Mouse (Mus musculus): ENCODE measurements around the gene Cpne5. TPM values are rescaled to one million over a fixed set of nuclear protein-coding genes. Genes with fewer than 3 reads are reported as not detected.
"Not testable (repeated sequence)": the region's sequence is repeated elsewhere in the genome, so short reads cannot be mapped to it uniquely, and the experiment has no call there.

The Cpne5 gene
- total RNA-seq, 2 experiments from 2014 or later, result 2.8 to 2.9 TPM

DNA sequence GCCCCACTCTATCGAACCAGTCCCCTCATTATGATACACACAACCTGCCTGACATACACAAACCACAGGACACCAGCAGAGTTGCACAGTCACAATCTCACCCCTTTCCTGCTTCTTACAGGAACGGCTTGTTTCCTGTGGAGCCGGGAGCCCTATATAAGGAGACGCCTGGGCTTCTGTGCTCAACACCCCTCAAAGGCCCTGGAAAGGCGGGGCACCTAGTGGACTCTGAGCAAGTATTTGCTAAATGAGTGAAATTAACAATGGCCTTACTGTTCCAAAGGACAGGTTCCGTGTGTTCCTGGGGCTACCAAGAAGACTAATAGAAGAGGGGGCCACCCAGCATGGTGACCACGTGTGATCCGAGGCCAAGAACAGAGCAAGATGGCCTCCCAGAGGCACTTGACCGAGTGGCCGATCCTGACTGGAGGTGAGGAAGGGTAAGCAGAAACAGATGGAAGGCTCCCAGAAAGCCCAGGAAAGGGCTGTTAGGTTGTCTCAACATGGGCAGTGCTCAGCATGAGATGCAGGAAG, 20.1 kb upstream of the Cpne5 start:
- DNase-seq (ENCODE audit: low spot score in 2 of 2), result no peak

DNA sequence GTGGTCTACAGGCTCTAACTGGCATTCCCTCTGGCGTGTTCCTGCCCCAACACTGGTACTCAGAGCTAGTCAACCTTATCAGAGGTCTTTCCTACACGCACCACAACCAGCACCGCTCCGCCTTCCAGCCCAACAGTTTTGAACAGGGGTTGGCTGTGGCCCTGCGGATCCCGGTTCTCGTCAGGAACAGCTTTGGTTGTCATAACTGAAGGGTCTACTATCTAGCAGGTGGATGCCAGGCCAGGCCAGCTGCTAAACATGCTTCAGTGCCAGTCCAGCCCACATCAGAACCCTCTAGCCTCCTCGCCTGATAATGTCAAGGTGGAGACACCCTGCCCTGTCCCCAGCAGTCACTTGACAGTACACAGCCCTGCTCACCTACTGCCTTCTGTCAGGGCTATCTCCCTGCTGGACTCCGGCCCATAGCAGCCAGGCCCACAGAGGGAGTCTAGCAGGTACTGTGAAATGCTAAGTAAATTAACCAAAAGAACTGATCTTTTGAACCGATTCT, 19.1 kb upstream of the Cpne5 start:
- no peak for DNase-seq (ENCODE audit: low spot score in 2 of 2)

DNA sequence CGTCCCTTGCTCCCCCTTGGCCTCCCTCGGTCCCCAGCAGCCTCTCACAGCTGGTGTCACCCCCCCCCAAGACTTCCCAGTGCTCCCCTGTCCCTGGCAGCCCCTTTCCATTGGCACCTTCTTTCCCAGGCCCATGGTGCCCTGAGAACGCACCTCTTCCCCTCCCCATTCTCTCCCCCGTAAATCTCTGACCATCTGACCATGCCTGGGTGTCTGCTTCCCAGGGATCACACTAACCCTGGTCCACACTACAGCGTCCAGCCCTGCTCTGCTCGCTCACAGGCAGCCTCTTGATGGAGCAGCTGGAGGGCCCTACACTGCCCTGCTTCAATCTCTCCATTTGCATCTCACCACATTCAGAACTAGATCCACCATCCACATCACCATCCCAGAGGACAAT, 18.5 kb upstream of the Cpne5 start:
- no peak for DNase-seq (ENCODE audit: low spot score in 2 of 2)

DNA sequence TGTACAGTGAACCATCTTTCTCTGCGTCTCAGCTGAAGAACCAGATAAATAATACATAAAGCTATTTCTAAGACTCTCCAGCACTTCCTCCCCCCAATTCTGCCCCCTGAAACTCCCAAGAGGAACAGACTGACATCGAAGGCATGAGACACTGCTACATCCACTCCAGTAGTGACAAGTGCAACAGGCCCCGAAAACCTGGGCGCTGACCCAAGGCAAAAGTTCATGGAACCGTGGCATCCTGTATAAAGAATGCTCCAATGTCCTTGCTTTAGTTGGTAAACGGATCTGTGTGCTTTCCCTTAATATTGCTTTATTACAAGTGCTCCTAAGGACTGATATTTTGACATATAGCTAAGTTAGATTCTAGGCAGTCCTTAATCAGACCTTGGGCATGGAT, 16.8 kb upstream of the Cpne5 start:
- DNase-seq (ENCODE audit: low spot score in 2 of 2), result not testable (repeated sequence)

DNA sequence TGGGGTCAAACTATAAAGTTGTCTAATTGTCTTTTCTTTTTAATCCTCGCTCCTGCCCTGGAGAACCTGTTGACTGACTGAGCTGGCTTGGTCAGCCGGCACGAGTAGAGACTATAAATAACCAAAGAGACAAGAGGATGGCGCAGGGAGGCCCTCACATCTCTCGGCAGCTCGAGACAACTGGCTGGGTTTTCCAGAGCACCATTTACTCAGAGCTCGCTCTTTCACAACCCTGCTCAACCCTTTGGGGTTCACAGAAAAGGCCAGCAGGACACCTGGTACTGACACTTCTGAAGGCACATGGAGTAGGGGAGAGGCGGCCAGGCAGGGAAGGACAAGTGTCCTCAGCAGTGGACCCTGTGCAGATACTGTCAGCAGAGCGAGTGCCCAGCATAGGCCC, 15.7 kb upstream of the Cpne5 start:
- DNase-seq (ENCODE audit: low spot score in 2 of 2), result no peak

DNA sequence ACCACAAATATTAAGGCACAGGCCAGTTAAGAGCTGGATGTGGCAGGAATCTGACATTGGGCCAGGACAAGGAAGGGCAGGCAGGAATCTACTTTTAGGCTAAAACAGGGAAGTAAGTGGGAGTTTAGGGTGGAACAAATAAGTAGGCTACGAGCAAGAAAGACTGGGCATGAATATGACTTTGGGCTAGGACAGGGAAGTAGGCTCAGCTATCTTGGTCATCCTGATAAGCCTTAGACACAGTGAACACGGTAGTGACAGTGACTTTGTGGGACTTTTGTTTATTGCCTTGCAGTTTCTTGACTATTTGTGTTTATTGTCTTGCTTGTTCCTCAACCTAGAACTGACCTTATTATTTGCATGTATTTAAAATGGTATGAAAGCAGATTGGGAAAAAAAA, 15.3 kb upstream of the Cpne5 start:
- DNase-seq (ENCODE audit: low spot score in 2 of 2), result no peak

DNA sequence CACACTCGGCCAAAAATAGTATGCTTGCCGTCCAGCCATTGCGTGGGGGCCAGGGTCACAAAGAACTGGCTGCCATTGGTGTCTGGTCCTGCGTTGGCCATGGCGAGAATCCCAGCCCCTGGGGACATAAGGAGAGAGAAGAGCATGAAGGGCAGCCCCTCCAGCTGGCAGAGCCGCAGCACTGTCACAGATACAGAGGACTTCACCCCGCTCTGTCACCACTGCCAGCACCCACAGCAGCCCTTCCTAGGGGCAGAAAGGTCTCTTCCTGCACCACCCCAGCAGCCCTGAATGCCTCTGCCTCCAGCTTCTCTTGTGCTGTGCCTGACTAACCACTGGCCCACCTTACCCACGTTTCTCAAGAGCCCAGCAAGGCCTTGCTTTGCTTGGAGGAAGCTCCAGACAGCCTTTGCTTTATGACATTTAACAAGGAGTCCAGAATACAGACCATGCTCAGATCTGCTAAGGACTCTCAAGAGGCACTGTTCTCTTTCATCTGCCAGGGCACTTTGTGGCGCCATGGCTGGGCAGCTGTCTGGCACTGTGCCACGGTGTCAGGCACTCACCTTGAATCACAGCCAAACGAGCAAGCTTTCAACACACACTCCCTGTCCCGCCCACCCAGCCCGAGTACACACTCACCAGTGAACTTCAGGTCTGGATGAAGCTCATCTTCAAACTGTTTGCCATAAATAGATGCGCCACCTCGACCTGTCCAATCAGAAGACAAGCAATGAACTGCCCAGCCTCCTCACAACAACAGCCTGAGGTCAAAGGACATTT, 13.8 kb upstream of the Cpne5 start:
- peak; percentile 75 to 79 for DNase-seq (ENCODE audit: low spot score in 2 of 2)

DNA sequence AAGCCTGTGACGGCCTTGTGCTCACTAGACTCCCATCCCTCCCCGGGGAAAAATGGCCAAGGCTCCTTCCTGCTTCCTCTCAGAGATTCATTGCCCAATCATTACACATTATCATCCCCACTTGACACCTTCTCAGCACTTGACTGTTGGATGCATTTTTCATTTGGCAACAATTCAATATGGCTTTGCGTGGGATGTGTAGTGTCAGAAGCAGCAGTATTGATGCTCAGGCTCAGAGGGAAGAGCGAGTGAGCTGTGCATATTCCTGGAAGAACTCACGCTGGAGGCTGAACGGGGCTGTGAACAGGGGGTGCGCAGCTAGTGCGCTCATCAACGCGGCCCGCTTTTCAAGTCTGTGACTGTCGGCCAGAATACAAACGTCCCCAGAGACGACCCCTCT, 13.0 kb upstream of the Cpne5 start:
- not testable (repeated sequence) for DNase-seq (ENCODE audit: low spot score in 2 of 2)

DNA sequence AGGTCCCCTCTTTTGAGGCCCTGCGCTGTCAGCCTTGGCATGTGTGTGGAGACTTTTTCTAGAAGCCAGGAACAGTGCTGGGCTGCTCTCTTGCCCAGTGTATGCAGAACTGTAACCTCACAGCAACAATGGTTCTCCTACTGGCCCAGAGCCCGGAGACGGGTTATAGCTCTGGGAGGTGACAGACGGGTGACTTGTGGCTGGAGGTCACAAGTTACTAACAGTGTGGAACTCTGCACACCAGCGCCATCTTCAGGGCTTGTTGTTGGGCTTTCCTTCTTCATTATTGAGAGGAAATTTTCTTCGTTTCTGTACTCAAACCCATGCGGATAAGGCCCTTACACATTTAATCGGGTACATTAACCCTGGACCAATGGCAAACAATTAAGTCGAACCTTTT, 11.5 kb upstream of the Cpne5 start:
- peak in 1 of 2 experiments; percentile 60 for DNase-seq (ENCODE audit: low spot score in 2 of 2)

DNA sequence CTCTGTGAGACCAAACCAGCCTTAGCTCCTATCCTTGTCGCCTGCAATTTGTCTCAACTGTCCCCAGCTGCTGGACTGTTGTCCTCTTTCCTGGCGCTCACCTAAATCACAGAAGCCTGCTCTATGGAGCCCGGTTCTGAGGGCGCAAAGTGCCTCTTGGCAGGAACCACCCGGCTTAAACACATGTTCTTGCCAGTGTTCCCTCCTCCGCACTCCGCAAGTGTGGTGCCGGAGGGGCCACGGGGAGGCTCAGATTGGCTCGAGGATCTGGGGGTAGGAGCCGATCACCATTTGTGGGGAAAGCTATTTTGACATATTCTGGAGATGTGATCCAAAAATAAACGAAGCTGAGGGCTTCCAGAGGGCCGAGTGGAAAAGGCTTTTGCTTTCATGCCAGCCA, 9.9 kb upstream of the Cpne5 start:
- DNase-seq (ENCODE audit: low spot score in 2 of 2), result no peak

DNA sequence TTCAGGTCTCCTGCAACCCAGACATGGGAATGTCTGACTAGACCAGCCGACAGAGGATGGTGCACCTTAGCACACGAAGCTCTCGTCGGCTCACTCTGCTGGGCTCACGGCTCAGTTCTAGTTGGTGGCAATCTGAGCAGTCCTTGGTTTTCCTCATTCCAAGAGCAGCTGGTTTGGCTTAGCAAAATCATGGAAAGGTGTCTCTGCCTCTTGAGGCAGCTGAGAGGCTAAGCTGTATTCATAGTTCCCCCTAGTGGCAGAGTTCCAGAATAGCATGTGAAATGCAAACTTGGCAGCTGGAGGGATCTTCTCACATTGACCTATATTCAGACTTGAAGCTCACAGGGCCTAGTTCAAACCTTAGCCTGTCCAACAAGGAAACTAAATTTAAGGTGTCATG, 8.6 kb upstream of the Cpne5 start:
- DNase-seq (ENCODE audit: low spot score in 2 of 2), result no peak

DNA sequence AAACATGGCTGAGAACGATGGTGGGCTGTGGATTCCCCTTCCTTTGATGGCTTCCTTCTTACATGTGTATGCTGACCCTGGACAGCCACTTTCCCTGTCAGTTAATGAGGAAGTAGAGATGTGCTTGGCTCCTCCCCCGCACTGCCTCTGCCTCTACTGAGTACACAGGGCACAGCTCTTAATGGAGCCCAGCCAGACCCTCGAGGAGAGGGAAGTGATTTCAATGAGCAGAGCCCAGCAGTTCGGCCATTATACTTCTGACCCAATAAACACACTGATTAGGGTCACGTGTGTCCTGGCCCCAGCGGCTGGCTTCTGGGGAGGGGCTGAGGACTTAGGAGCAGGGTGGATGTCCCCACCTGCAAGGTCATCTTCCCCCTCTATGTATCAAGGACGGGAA, 7.8 kb upstream of the Cpne5 start:
- no peak for DNase-seq (ENCODE audit: low spot score in 2 of 2)

DNA sequence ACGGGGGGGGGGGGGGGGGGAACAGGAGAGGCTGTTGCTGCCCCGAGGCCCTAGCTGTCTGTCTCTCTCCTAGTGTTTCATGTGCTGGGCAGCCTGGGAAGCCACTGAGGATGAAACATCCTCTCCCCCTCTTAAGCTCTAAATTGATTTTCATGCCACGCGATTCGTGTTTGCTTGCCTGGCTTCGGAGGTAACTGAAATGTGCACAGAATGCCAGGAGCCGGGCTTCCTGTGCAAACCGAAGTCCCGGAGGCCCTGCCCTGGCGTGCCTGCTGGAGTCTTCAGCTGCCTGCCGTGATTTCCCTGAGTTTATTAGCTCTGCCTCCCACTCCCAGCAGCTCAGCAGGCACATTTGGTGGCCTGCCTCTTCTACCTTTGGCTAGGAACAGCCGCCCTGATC, 6.9 kb upstream of the Cpne5 start:
- DNase-seq (ENCODE audit: low spot score in 2 of 2), result no peak

DNA sequence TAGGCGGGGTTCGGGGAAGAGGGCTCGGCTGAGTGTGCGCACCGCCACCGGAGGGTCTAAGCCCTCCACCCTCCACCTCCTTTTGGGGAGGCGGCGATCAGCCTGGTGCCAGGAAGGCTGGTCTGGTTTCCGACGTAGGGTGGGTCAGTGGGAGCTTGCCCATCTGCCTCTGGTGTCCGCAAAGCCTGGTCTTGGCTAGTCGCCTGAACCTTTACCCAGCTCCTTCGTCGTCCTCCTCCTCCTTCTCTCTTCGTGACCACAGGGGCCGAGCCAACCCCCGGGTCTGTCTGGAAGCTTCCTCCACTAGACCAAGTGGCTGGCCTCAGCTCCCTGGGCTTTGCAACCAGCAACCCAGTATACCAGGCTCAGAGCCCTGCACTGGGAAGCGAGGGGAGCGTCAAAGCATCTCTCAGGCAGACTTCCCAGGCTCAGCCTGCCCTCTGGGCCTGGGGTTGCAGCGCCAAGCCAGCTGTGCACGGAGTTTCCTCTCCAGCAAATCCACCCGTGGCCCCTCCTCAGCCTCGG, 516 bp upstream of the Cpne5 start:
- no peak for DNase-seq (ENCODE audit: low spot score in 2 of 2)

DNA sequence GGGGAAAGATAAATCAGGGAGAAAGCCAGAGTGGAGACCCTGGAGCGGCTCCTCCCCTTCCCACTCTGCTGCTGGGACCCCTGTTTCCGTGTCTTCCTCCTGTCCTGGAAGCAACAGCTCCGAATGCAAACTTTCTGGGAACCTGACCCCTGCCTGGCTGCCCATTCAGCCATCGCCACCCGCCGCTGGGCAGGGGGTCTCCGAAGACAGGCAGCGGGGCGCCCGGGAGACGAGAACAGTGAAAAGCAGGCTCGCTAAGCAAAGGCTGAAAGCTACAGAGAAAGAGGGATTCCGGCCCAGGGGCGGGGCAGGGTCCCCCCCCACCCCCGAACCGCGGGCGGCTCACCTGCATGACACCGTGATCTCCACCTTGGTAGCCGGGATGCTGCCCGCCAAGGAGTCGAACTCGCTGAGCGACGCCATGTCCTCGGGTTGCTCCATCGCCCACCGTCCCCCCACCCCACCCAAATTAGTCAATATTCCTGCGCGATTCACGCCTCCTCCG, 648 bp downstream of the Cpne5 start:
- DNase-seq (ENCODE audit: low spot score in 2 of 2), result no peak

DNA sequence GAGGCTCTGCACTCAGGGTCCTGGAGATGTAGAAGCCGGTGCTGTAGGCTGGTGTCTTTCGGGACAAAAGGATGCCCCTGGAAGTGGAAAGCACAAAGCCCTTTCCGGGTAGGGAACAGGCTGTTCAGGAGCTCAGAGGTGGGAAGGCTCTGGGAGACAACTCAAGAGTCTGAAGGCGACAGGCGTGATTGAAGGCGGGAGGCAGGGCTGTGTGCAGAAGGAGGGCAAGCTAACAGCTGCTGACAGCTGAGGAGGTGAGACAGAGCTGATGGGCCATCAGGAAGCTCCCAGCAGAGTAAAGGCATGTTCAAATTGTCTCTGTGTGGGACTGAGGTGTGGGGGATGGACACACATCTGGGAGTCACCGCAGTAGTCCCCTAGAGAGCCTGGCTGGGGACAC, 1.9 kb downstream of the Cpne5 start:
- no peak for DNase-seq (ENCODE audit: low spot score in 2 of 2)

DNA sequence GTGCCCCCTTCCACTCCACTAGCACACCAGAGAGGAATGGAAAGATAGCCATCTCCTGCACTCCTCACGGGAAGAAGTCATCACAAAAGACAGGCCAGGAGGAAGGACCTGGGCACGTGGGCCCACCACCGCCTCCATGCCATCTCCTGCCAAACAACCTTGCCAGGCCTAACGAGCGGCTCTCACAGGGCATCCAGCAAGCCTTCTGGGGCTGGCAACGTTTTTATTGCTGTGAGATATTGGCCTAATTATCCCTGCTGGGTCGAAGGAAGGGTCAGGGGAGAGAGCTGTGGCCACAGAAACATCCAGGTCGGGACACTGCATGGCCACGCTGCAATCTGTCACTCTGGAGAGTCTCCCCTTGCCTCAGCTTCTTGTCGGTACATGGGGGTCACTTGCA, 6.9 kb downstream of the Cpne5 start:
- no peak for DNase-seq (ENCODE audit: low spot score in 2 of 2)

DNA sequence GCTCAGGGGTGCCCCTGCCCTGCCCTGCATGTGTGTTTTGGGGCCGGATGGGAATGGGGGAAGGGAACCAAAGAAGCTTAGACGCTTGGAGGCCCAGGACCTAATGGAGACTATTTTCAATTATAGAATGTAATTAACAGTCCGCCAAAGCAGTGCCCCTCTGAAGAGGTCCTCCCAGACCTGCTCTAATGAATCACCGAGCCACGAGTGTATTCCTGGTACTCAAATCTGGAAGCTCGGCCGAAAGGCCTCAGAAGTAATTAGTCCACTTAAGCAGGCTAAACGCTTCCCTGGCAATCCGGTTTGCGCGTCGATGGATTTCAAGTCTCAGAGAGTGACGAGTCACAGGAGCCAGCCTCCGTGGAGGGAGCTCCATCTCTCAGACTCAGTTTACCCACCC, 17.3 kb downstream of the Cpne5 start:
- DNase-seq (ENCODE audit: low spot score in 2 of 2), result no peak

DNA sequence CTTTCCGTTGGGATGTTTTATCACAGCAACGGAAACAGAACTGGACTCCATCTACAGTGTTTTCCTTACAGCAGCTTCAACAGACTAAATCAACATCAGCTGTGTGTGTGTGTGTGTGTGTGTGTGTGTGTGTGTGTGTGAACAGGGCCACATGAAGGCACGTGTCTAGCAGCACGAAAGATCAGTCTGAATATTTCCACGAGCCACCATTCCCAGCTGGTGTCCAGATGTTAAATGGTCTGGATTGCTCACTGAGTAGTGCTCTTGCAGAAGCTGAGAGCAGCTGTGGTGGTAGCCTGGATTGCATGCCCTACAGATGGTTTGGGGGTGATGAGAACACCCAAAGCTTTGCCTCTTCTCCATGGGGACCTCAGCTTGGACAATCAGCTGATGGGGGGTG, 19.9 kb downstream of the Cpne5 start:
- no peak for DNase-seq (ENCODE audit: low spot score in 2 of 2)

DNA sequence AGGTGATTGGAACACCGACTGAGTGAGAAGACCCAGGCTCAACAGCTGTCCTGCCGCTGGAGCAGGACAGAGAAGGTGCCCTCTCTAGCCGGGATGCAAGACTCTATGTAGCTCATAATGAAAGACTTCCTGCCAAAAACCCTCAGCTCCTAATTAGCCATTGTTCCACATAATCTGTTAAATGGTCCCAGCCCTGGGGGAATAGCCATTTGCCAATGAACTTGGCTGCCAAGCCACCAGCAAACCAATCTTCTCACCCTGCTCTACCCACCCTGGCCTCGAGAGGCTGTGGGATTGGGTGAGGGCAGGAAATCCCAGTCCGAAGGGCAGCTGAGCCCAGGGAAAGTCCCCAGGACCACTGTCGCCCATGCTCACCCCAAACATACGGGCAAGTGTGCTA, 21.9 kb downstream of the Cpne5 start:
- no peak for DNase-seq (ENCODE audit: low spot score in 2 of 2)

DNA sequence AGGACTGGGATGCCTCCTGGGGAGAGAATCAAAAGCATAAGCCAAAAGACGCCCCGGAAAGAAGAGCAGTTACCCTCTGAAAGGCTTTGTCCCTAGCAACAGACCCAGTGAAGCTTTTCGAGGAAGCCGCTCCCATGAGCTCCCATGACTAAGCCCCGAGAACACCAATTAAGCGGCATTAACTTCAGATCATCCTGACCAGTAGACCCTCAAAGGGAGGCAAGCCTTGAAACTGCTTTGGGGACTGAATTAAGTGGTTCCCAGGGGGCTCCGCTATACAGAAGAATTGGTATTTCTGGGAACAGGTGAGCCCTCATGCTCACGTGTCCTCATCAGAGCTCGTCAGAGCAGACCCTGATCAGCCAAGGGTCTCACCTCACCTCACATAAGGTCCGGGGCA, 23.3 kb downstream of the Cpne5 start:
- no peak for DNase-seq (ENCODE audit: low spot score in 2 of 2)

DNA sequence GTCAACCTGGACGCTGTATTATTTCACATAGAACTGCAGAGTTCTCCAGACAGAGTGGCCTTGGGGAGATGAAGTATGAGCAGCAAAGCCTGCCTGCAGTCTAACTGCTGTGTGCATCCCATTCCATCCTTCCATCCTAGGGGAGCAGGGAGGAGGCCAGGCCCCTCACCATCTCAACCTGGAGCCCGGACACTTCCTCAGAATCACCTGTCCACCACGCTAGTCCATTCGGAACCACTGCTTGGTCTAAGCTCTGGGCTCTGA, 23.8 kb downstream of the Cpne5 start:
- no peak for DNase-seq (ENCODE audit: low spot score in 2 of 2)

Data from adrenal gland, postnatal 4 days (tissue).